Mouse (Mus musculus) embryonic facial prominence, embryonic 10.5 days (tissue): ENCODE data around the gene Tnip3. TPM values are rescaled to one million over a fixed set of nuclear protein-coding genes. Genes with fewer than 3 reads are reported as not detected.

ENCODE experiments used
- DNase-seq: peaks from one replicate; pipeline ENCODE4 v3.0.0-alpha.2; 2017; ENCODE audit warnings: low spot score
- H3K27ac ChIP-seq: fragments of 300-500 bp; sonication (generic); replicated peaks from 2 replicates; pipeline ENCODE4 v1.5.1; 2016; ENCODE audit warnings: mild to moderate bottlenecking
- H3K27me3 ChIP-seq: fragments of 300-500 bp; sonication (generic); replicated peaks from 2 replicates; pipeline ENCODE4 v1.6.1; 2016; ENCODE audit warnings: low read depth, mild to moderate bottlenecking; ENCODE audit not compliant: poor library complexity, severe bottlenecking
- H3K36me3 ChIP-seq: fragments of 300-500 bp; sonication (generic); replicated peaks from 2 replicates; pipeline ENCODE4 v1.6.1; 2016; ENCODE audit warnings: mild to moderate bottlenecking, moderate library complexity
- H3K4me1 ChIP-seq: fragments of 300-500 bp; sonication (generic); 2 replicates; pipeline ENCODE4 v1.6.1; 2016
- H3K4me3 ChIP-seq: fragments of 300-500 bp; sonication (generic); 2 replicates; pipeline ENCODE4 v1.5.1; 2016; ENCODE audit warnings: mild to moderate bottlenecking, moderate library complexity
- H3K9me3 ChIP-seq: fragments of 300-500 bp; sonication (generic); 2 replicates; pipeline ENCODE4 v1.6.1; 2016; ENCODE audit warnings: mild to moderate bottlenecking
- WGBS: fragments of 180-500 bp; shearing (Covaris S2); methylation state at CpG from one replicate; pipeline ENCODE4 v1.1.7; 2016; 5-methylcytosine and 5-hydroxymethylcytosine counted together
- polyA plus RNA-seq: library from polyadenylated mRNA; unstranded; fragments of >200 nt; fragmentation: Nextera tagmentation; extraction: Ambion mirVana; gene quantifications from 2 replicates; pipeline ENCODE4 v1.2.1, GENCODE M21; 2016

Tnip3 gene
- polyA plus RNA-seq, 1 experiment from 2014 or later = not detected

- WGBS = 85% methylated on average over 3 of the region's 3 CpGs
These were observed 98.1 kb downstream of the Tnip3 start for GRCm38 (mm10) chr6:65623016-65623715.

GRCm38 (mm10) chr6:65630578-65630977 is 105.5 kb downstream of the Tnip3 start:
- H3K4me1 ChIP-seq = no peaks in the 10 kb centered on the region
- no peaks in the 10 kb centered on the region for H3K36me3 ChIP-seq
- H3K9me3 ChIP-seq = no peaks in the 10 kb centered on the region
- no peak for DNase-seq
- H3K4me3 ChIP-seq = no peak overlapping the region
- 90% methylated on average over 2 of the region's 2 CpGs for WGBS
- no peaks in the 10 kb centered on the region for H3K27me3 ChIP-seq
- no peak overlapping the region for H3K27ac ChIP-seq

More at GRCm38 (mm10) chr6:65623016-65623715, 98.1 kb downstream of the Tnip3 start:
- Histone ChIP-seq H3K4me3 (no peak overlapping the region), H3K4me1 (no peaks in the 10 kb centered on the region), H3K27ac (no peak overlapping the region), H3K27me3 (no peaks in the 10 kb centered on the region), H3K9me3 (no peaks in the 10 kb centered on the region), H3K36me3 (no peaks in the 10 kb centered on the region)
- DNase-seq = no peak

- 80% methylated on average over 5 of the region's 5 CpGs for WGBS
These were observed 107.1 kb downstream of the Tnip3 start for GRCm38 (mm10) chr6:65632184-65632583.

GRCm38 (mm10) chr6:65642431-65642830 is 117.3 kb downstream of the Tnip3 start:
- DNase-seq = no peak
- no peaks in the 10 kb centered on the region for H3K36me3 ChIP-seq
- H3K27me3 ChIP-seq = no peaks in the 10 kb centered on the region
- no peak overlapping the region for H3K4me3 ChIP-seq
- no peak overlapping the region for H3K27ac ChIP-seq
- no peaks in the 10 kb centered on the region for H3K4me1 ChIP-seq
- H3K9me3 ChIP-seq = peaks cover 10% of the 10 kb centered on the region; the same call in 1 of the 2 replicates

More at GRCm38 (mm10) chr6:65632184-65632583, 107.1 kb downstream of the Tnip3 start:
- H3K4me1 ChIP-seq = no peaks in the 10 kb centered on the region
- no peak for DNase-seq
- H3K27me3 ChIP-seq = no peaks in the 10 kb centered on the region
- no peak overlapping the region for H3K4me3 ChIP-seq
- no peaks in the 10 kb centered on the region for H3K36me3 ChIP-seq
- no peak overlapping the region for H3K27ac ChIP-seq
- no peaks in the 10 kb centered on the region for H3K9me3 ChIP-seq

DNA sequence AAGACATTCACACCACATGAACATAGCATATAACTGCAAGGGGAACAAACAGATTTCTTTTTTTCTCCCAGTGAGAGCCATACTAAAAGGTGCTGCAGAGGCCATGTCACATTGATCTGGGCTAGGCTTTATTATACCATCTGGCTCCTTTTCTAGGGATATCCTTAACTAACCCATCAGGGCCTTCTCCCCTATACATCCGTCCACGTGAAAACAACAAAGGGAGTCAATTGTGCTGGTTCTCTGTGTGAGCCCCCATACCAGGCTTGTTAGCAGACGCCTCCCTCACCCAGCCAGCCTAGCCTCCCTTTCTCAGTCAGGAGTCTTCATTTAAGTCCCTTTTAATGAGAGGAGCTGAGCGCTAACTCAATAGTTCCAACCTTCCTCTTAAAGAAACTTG is 119.0 kb downstream of the Tnip3 start:
- Histone ChIP-seq H3K4me1 (0 out of 2 replicates have a peak, but pooled peaks cover 1% of the 10 kb centered on the region), H3K36me3 (no peaks in the 10 kb centered on the region), H3K27ac (no peak overlapping the region), H3K27me3 (no peaks in the 10 kb centered on the region), H3K4me3 (no peak overlapping the region), H3K9me3 (peaks cover 4% of the 10 kb centered on the region; the same call in 1 of the 2 replicates)
- DNase-seq = no peak
- 34% methylated on average over 4 of the region's 4 CpGs for WGBS

- no peak for DNase-seq
- WGBS = 84% methylated on average over 3 of the region's 3 CpGs
- Histone ChIP-seq H3K9me3 (no peaks in the 10 kb centered on the region), H3K27me3 (no peaks in the 10 kb centered on the region), H3K27ac (no peak overlapping the region), H3K4me3 (no peak overlapping the region), H3K36me3 (no peaks in the 10 kb centered on the region), H3K4me1 (0 out of 2 replicates have a peak, but pooled peaks cover 3% of the 10 kb centered on the region)
These were observed 121.3 kb downstream of the Tnip3 start for GRCm38 (mm10) chr6:65646408-65646807.

DNA sequence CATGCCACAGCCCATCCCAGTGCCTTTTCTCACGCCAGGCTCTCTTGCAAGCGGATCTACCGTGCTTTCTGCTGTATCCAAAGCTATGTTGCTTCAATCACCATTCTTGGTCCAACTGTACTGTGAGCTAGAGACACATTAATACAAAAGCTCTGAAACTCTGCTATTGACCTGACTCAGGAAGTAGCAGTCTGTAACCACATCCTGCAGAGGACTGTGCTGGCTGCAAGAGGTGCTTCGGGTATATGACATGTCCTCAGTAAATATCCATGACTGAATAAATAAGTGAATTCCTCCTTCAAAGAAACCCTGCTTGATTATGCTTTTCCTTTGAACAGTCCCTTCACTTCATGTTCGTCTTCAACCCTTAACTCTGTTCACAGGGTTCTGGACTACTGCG is 122.6 kb downstream of the Tnip3 start:
- 82% methylated on average over 6 of the region's 6 CpGs for WGBS
- DNase-seq = no peak
- H3K27me3 ChIP-seq = no peaks in the 10 kb centered on the region
- H3K9me3 ChIP-seq = no peaks in the 10 kb centered on the region
- H3K4me3 ChIP-seq = no peak overlapping the region
- 0 out of 2 replicates have a peak, but pooled peaks cover 3% of the 10 kb centered on the region for H3K4me1 ChIP-seq
- H3K27ac ChIP-seq = no peak overlapping the region
- H3K36me3 ChIP-seq = no peaks in the 10 kb centered on the region

GRCm38 (mm10) chr6:65651376-65651775 is 126.3 kb downstream of the Tnip3 start:
- no peak overlapping the region for H3K4me3 ChIP-seq
- no peak for DNase-seq
- 0 out of 2 replicates have a peak, but pooled peaks cover 3% of the 10 kb centered on the region for H3K4me1 ChIP-seq
- no peaks in the 10 kb centered on the region for H3K9me3 ChIP-seq
- no peaks in the 10 kb centered on the region for H3K36me3 ChIP-seq
- whole genome bisulfite sequencing = 48% methylated on average over 4 of the region's 4 CpGs
- no peak overlapping the region for H3K27ac ChIP-seq
- no peaks in the 10 kb centered on the region for H3K27me3 ChIP-seq

DNA sequence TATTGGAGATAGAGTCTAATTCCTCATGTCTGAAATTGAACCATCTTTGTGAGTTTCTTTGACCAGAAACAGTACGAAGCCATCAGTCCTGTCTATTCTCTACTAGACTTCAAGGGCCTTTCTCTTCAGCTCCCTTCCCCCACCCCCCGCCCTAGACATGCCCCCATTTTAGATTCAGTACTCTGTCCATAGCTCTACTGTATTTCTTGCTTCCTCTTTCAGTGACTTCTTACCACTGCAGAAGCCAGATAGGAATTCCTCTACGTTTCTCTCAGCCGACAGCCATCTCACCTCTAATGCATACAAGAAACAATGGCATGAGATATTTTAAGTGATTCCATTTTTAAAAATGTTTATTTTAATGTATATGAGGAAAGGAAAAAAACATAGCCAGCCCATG is 136.2 kb downstream of the Tnip3 start:
- H3K36me3 ChIP-seq = no peaks in the 10 kb centered on the region
- WGBS = 78% methylated on average over 4 of the region's 4 CpGs
- no peak for DNase-seq
- no peak overlapping the region for H3K27ac ChIP-seq
- no peak overlapping the region for H3K4me3 ChIP-seq
- H3K4me1 ChIP-seq = no peaks in the 10 kb centered on the region
- no peaks in the 10 kb centered on the region for H3K9me3 ChIP-seq
- no peaks in the 10 kb centered on the region for H3K27me3 ChIP-seq

DNA sequence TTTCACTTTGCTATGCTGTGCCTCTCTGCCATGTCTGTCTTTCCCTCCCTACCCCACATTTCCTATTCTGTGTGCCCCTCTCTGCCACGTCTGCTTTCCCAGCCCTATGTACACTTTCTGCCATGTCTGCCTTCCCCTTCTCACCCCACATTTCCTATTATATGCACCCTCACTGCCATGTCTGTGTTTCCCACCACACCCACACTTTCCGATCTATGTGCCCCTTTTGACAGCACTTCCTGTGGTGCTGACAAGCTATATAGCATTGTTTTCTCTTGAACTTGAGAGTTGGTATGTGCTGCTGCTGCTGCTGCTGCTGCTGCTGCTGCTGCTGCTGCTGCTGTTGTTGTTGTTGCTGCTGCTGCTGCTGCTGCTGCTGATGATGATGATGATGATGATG is 136.9 kb downstream of the Tnip3 start:
- no peak overlapping the region for H3K4me3 ChIP-seq
- no peaks in the 10 kb centered on the region for H3K4me1 ChIP-seq
- no peaks in the 10 kb centered on the region for H3K27me3 ChIP-seq
- DNase-seq = no peak
- no peaks in the 10 kb centered on the region for H3K36me3 ChIP-seq
- H3K9me3 ChIP-seq = no peaks in the 10 kb centered on the region
- 73% methylated on average over 2 of the region's 2 CpGs for WGBS
- H3K27ac ChIP-seq = no peak overlapping the region

DNA sequence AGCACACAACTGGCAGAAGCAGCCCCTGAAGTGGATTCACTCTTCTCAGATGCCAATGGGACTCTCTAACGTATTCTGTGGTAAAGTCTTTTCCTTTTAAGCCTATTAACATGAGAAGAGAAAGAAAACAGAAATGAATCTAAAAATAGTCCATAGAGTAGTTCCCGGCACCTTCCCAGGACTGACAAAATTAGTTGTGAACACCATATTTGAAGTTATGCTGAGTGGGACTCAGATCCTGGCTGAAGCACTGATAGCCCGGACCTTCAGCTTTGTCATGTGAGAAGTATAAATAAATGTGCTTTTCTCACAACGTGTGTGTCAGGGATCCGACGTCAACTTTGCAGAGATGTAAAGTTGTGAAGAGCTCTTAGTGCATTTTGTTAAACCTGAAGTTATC is 138.9 kb downstream of the Tnip3 start:
- Histone ChIP-seq H3K27me3 (0 out of 2 replicates have a peak, but pooled peaks cover 4% of the 10 kb centered on the region), H3K27ac (no peak overlapping the region), H3K4me3 (no peak overlapping the region), H3K36me3 (no peaks in the 10 kb centered on the region), H3K4me1 (no peaks in the 10 kb centered on the region), H3K9me3 (no peaks in the 10 kb centered on the region)
- WGBS = 80% methylated on average over 6 of the region's 6 CpGs
- DNase-seq = no peak

- H3K27ac ChIP-seq = no peak overlapping the region
- no peak for DNase-seq
- H3K36me3 ChIP-seq = no peaks in the 10 kb centered on the region
- H3K9me3 ChIP-seq = no peaks in the 10 kb centered on the region
- H3K4me1 ChIP-seq = peaks cover 5% of the 10 kb centered on the region; the same call in 1 of the 2 replicates
- H3K4me3 ChIP-seq = no peak overlapping the region
- peaks cover 21% of the 10 kb centered on the region for H3K27me3 ChIP-seq
- WGBS = 86% methylated on average over 3 of the region's 3 CpGs
These were observed 141.2 kb downstream of the Tnip3 start for GRCm38 (mm10) chr6:65666295-65666694.

DNA sequence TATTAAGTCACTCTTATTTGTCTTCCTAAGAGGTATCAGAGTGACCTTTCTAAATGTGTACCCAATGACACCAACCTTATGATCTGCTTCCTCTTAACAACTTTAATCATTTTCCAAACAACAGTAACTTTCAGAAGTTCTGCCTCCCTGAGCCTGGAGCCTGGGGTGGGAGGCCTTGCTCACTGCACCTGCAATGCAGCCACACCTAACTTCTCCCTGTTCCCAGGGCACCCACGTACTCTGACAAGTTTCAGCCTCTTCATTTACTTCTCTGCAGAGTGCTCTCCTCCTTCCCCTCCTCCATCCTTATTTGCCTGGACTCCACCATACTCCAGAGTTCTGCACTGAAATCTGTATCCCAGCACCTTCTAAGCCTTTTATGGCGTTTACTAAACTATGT is 144.9 kb downstream of the Tnip3 start:
- Histone ChIP-seq H3K36me3 (no peaks in the 10 kb centered on the region), H3K27ac (no peak overlapping the region), H3K4me1 (peaks cover 27% of the 10 kb centered on the region), H3K27me3 (peaks cover 51% of the 10 kb centered on the region), H3K4me3 (no peak overlapping the region), H3K9me3 (no peaks in the 10 kb centered on the region)
- no peak for DNase-seq
- 55% methylated on average over 2 of the region's 2 CpGs for WGBS
